Mouse (Mus musculus) intestine, embryonic 16.5 days (tissue): ENCODE measurements around the gene Cyp4f14. TPM values are rescaled to one million over a fixed set of nuclear protein-coding genes. Genes with fewer than 3 reads are reported as not detected.
A peak's percentile ranks its signal among the peaks of the same experiment; 100 is the strongest.

Experiments
- ATAC-seq: fragments of 200-750 bp; cut with Nextera tagmentation; 2 replicates; pipeline ENCODE4 v1.8.0; 2017; ENCODE audit warnings: moderate TSS enrichment, moderate library complexity
- H3K27ac ChIP-seq: fragments of 300-500 bp; sonication (generic); 2 replicates; pipeline ENCODE4 v1.5.1; 2014; ENCODE audit warnings: mild to moderate bottlenecking, low read length
- H3K27me3 ChIP-seq: fragments of 300-500 bp; sonication (generic); replicated peaks from 2 replicates; pipeline ENCODE4 v1.6.1; 2014; ENCODE audit warnings: low read length, control low read depth, mixed read lengths; ENCODE audit not compliant: control insufficient read depth, insufficient read depth
- H3K36me3 ChIP-seq: fragments of 300-500 bp; sonication (generic); 2 replicates; pipeline ENCODE4 v1.6.1; 2014; ENCODE audit warnings: low read length, control low read depth; ENCODE audit not compliant: control insufficient read depth, insufficient read depth
- H3K4me1 ChIP-seq: fragments of 300-500 bp; sonication (generic); 2 replicates; pipeline ENCODE4 v1.6.1; 2014; ENCODE audit warnings: low read length, control low read depth, mixed read lengths; ENCODE audit not compliant: control insufficient read depth, insufficient read depth
- H3K4me2 ChIP-seq: fragments of 300-500 bp; sonication (generic); 2 replicates; pipeline ENCODE4 v1.6.1; 2014; ENCODE audit warnings: low read depth, low read length, control low read depth
- H3K4me3 ChIP-seq: fragments of 300-500 bp; sonication (generic); 2 replicates; pipeline ENCODE4 v1.5.1; 2014; ENCODE audit warnings: mild to moderate bottlenecking, low read length
- H3K9ac ChIP-seq: fragments of 300-500 bp; sonication (generic); 2 replicates; pipeline ENCODE4 v1.6.1; 2014; ENCODE audit warnings: low read depth, low read length
- H3K9me3 ChIP-seq: fragments of 300-500 bp; sonication (generic); 2 replicates; pipeline ENCODE4 v1.6.1; 2016; ENCODE audit warnings: low read length, control low read depth; ENCODE audit not compliant: control insufficient read depth
- WGBS: fragments of 180-500 bp; shearing (Covaris S2); extraction: QIAGEN DNeasy Blood & Tissue Kit; methylation state at CpG from one replicate; pipeline ENCODE4 v1.1.7; 2014; 5-methylcytosine and 5-hydroxymethylcytosine counted together
- polyA plus RNA-seq: library from polyadenylated mRNA; unstranded; fragments of >200 nt; fragmentation: Nextera tagmentation; extraction: Ambion mirVana; gene quantifications from 2 replicates; pipeline ENCODE4 v1.2.1, GENCODE M21; 2015

Gene Cyp4f14
- 4.7 and 5.0 TPM in 2 replicates for polyA plus RNA-seq

DNA sequence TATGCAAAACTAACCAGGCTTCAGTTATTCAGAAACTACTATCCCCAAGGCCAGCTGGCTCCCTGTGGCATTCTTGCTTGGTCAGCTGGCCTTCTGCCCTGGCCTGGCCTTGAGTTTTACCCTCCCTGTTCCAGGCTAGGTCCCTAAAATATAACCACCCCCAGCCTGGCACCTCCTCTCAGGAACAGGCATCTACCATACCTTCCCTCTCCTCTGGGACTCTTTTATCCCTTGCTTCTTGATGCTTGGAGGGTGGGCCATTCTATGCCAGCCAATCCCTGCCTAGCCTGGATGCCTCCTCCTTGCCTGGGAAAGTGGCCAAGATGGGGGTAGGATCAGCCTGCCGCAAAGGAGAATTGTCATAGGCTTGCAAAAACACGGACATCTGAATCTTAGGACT, at the start of gene Cyp4f14:
Gene Cyp4f14, minus strand, starts transcription at position 212 of the 400 bp plus-strand sequence.
- Histone ChIP-seq H3K4me2 (peak within 1 kb of the TSS; percentile 41), H3K9me3 (no peaks in the 10 kb centered on the region), H3K27ac (peak within 1 kb of the TSS; percentile 89), H3K4me1 (peaks cover 19% of the 10 kb centered on the region), H3K9ac (0 out of 2 replicates have a peak within 1 kb of the TSS, but pooled peaks have one; percentile 20), H3K36me3 (no peaks in the 10 kb centered on the region), H3K27me3 (no peaks in the 10 kb centered on the region), H3K4me3 (no peak within 1 kb of the TSS; the same call in 1 of the 2 replicates)
- 60% methylated on average over 2 of the region's 2 CpGs for WGBS
- ATAC-seq, result no peak

DNA sequence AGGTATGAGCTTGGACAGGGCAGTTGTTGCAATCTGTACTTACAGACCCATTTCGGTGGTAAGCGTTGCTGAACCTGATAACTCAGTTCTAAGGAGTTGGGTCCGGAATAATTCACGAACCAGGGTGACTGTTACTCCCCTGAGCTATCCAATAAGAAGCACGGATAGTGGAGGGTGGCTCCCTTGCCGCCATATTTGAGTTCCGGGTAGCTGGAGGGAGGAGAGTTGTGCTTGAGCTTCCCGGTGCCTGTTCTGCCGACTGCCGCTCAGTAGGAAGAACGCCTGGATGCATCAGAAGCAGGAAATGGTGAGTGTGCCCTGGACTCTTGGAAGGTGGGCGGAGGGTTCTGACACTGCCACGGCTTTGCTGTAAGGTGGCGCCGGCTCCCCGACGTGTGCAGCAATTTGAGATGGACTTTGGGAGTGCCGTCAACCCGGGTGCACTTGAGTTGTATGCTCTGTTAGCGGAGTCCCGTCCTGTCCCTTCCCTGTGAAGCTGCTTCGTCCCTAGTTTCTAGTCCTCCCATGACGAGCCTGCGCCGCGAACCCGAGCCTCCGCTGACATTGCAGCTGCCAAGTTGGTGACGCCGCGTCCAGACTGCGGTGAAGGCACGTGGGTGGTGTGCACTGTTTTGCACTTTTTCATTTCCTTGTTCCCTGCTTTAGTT, 48.6 kb upstream of the Cyp4f14 start, which contains the start of gene Zfp472:
Gene Zfp472, plus strand, starts transcription at position 192 of the 668 bp plus-strand sequence.
- Histone ChIP-seq H3K36me3 (no peaks in the 10 kb centered on the region), H3K4me3 (peak within 1 kb of the TSS; percentile 87), H3K27ac (peak within 1 kb of the TSS; percentile 98), H3K9ac (peak within 1 kb of the TSS; percentile 82), H3K9me3 (no peaks in the 10 kb centered on the region), H3K4me2 (peak within 1 kb of the TSS; percentile 80), H3K27me3 (no peaks in the 10 kb centered on the region), H3K4me1 (peaks cover 9% of the 10 kb centered on the region)
- peak; percentile 99 for ATAC-seq
- 0% methylated on average over 33 of the region's 33 CpGs for WGBS

DNA sequence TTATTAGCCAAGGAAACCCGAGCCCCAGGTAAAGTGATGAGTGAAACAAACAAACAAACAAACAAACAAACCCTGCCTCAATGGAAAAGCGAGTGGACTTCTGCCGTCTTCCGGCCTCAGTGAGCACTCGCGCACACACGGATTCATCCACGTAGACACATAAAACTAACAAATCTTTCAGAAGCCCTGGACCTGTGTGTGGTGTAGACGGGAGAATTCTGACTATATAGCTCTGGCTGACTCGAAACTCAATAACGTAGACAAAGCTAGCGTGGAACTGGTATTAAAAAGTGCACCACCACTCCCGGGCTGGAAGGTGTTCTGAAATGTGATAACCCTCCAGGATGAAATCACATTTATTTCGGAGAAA, 48.1 kb upstream of the Cyp4f14 start:
- Histone ChIP-seq H3K4me1 (peaks cover 9% of the 10 kb centered on the region), H3K36me3 (no peaks in the 10 kb centered on the region), H3K9ac (peak overlapping the region; percentile 82), H3K9me3 (no peaks in the 10 kb centered on the region), H3K4me2 (peak overlapping the region; percentile 80), H3K27ac (peak overlapping the region; percentile 81), H3K4me3 (peak overlapping the region; percentile 87), H3K27me3 (no peaks in the 10 kb centered on the region)
- ATAC-seq, result peak; percentile 51
- under 1% methylated on average over 14 of the region's 14 CpGs for WGBS

DNA sequence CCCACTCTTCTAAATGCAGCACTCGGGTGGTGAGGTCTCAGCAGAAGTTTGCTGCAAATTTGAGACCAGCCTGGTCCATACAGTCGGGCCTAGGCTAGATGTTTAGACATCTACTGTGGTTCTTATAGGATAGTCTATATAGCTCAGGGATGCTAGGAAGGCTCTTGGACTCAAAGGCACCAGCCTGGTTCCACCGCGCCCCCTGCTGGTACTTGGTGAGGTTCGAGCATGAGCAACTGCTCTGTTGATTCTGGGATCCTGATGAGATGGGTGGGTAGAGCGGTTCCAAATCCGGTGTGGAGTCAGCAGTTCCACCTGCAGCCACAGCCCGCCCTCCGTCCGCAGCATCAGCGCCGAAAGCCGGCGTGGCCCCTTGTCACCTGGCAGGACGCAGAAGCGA, 34.3 kb upstream of the Cyp4f14 start:
- no peak overlapping the region for H3K9ac ChIP-seq
- 22% methylated on average over 16 of the region's 16 CpGs for WGBS
- no peak overlapping the region for H3K4me2 ChIP-seq
- no peak for ATAC-seq
- H3K27ac ChIP-seq, result no peak overlapping the region
- H3K27me3 ChIP-seq, result no peaks in the 10 kb centered on the region
- H3K36me3 ChIP-seq, result no peaks in the 10 kb centered on the region
- H3K4me1 ChIP-seq, result peaks cover 9% of the 10 kb centered on the region
- H3K4me3 ChIP-seq, result no peak overlapping the region
- H3K9me3 ChIP-seq, result no peaks in the 10 kb centered on the region

DNA sequence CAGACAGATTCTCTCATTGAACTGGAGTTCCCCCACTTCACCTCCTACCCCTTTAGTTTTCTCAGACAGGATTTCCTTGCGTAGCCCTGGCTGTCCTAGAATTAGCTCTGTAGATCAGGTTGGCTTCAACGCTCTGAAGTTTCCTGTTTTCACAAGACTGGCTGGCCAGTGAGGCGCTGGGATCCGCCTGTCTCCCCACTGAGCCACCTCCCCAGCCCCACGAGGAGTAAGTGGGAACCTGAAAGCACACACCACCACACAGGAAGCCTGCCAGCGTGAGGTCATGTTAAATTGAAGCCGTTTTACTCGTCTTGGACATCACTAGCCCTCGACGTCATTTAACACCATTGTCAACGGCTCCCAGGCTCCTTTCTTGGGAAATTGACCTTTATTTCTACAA, 33.9 kb upstream of the Cyp4f14 start:
- H3K9ac ChIP-seq, result no peak overlapping the region
- no peak overlapping the region for H3K27ac ChIP-seq
- H3K36me3 ChIP-seq, result no peaks in the 10 kb centered on the region
- no peak overlapping the region for H3K4me2 ChIP-seq
- H3K4me3 ChIP-seq, result no peak overlapping the region
- H3K9me3 ChIP-seq, result no peaks in the 10 kb centered on the region
- whole genome bisulfite sequencing, result 77% methylated on average over 11 of the region's 11 CpGs
- H3K4me1 ChIP-seq, result peaks cover 13% of the 10 kb centered on the region
- H3K27me3 ChIP-seq, result no peaks in the 10 kb centered on the region
- ATAC-seq, result no peak

DNA sequence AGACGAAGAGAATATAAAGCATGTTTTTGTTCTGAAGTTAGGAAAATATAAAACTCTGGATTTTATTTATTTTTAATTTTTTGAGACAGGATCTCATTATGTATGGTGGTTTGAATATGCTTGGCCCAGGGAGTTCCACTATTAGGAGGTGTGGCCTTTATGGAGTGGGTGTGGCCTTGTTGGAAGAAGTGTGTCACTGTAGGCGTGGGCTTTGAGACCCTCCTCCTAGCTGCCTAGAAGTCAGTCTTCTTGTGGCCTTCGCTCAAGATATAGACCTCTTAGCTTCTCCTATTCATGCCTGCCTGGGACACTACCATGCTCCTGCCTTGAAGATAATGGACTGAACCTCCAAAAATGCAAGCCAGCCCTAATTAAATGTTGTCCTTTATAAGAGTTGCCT, 33.0 kb upstream of the Cyp4f14 start:
- ATAC-seq, result no peak
- H3K4me3 ChIP-seq, result no peak overlapping the region
- peaks cover 13% of the 10 kb centered on the region for H3K4me1 ChIP-seq
- 93% methylated on average over 3 of the region's 3 CpGs for WGBS
- no peak overlapping the region for H3K9ac ChIP-seq
- no peaks in the 10 kb centered on the region for H3K27me3 ChIP-seq
- no peaks in the 10 kb centered on the region for H3K36me3 ChIP-seq
- no peak overlapping the region for H3K4me2 ChIP-seq
- no peak overlapping the region for H3K27ac ChIP-seq
- H3K9me3 ChIP-seq, result no peaks in the 10 kb centered on the region

DNA sequence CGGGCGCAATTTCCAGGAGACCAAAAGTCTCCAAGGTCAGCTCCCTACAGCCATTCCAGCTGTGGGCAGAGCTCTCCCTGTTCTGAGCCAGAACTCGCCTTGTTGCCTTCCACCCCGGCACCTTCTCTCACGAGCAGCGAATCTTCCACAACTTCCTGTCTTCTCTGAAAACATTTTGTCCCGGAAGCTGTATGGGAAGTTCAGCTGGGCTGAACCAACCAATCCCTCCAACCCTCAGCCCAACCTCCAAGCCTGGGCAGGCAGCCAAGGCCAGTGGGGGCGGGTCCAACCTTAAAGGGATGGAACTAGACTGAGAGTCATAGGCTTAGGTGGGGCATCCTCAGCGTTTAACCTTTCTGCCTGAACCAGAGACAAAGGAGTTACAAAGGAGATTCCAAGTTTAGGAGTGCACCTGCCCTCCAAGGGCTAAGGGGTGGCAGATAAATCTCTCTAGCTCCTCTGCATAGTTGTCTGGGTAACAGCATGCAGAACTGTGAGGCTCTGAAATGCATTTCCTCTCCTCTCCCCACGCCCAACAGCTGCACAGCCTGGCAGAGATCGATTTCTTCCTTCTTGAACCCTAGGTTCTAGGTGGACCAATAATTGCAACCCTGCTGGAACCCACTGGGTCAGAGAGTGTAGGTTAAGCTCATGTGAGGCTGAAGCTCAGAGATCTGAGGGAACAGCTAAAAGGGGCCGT, 30.2 kb upstream of the Cyp4f14 start, which contains the start of gene Cyp4f13:
Gene Cyp4f13, minus strand, starts transcription at position 188 of the 700 bp plus-strand sequence.
- H3K27ac ChIP-seq, result peak within 1 kb of the TSS; percentile 77
- no peaks in the 10 kb centered on the region for H3K36me3 ChIP-seq
- peak within 1 kb of the TSS; percentile 92 for H3K4me2 ChIP-seq
- peak within 1 kb of the TSS; percentile 89 for H3K9ac ChIP-seq
- no peaks in the 10 kb centered on the region for H3K9me3 ChIP-seq
- H3K27me3 ChIP-seq, result no peaks in the 10 kb centered on the region
- H3K4me3 ChIP-seq, result peak within 1 kb of the TSS; percentile 74
- ATAC-seq, result peak; percentile 99
- WGBS, result 16% methylated on average over 12 of the region's 12 CpGs
- peaks cover 15% of the 10 kb centered on the region for H3K4me1 ChIP-seq

DNA sequence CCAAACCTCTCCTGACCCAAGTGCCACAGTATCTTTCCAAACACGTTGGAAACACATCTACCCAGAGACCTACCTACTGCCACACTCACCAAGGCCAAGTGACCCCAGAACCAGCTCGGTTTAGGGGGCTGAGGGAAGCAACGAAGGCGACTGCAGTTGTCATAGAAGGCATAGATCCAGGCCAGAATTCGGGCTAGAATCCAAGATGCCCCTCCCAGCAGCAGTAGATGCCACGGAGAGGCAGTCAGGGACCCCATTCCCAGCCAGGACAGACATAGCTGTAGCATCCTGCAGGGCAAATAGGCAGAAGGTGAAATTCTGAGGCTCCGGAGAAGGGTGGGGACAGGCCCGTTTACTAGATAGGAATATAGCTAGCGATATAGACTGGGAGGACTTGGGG, 29.6 kb upstream of the Cyp4f14 start:
- Histone ChIP-seq H3K4me3 (peak overlapping the region; percentile 74), H3K9ac (peak overlapping the region; percentile 89), H3K27ac (peak overlapping the region; percentile 77), H3K9me3 (no peaks in the 10 kb centered on the region), H3K4me2 (peak overlapping the region; percentile 92), H3K36me3 (no peaks in the 10 kb centered on the region), H3K4me1 (peaks cover 15% of the 10 kb centered on the region), H3K27me3 (no peaks in the 10 kb centered on the region)
- 50% methylated on average over 9 of the region's 9 CpGs for WGBS
- ATAC-seq, result no peak; the same call in 1 of the 2 replicates

DNA sequence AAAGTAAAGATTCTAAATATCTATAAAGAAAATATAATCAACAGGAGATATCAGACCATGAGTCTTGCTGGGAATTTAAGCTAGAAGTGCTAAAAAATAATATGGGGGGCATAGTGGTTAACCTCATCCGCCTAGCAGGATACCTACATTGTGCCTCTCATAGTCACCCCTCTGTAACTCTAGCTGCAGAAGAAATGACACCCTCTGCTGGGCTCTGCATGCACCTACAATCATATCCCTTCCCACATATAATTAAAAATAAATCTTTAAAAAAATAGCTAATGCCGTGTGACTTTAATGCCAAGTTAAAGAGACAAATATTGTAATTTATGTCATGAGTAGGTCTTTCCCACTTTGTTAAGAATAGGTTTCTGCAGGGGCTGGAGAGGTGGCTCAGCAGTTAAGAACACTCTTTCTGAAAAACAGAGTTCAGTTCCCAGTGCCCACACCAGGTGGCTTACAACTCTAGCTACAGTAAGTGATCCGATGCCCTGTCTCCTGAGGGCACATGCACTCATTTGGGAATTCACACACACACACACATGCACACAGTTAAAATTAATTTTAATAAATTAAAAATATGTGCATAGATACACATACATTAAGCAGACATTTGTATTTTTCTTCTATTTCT, 27.4 kb upstream of the Cyp4f14 start:
- Histone ChIP-seq H3K9me3 (no peaks in the 10 kb centered on the region), H3K4me1 (peaks cover 15% of the 10 kb centered on the region), H3K4me2 (no peak overlapping the region), H3K9ac (no peak overlapping the region), H3K27ac (no peak overlapping the region), H3K36me3 (no peaks in the 10 kb centered on the region), H3K27me3 (no peaks in the 10 kb centered on the region), H3K4me3 (no peak overlapping the region)
- ATAC-seq, result no peak
- 72% methylated on average over 3 of the region's 3 CpGs for WGBS
